Mouse (Mus musculus) myocyte (in vitro differentiated cells): ENCODE measurements around the gene Hectd4.

ENCODE experiments used
- MYOG ChIP-seq, 3 experiments: IDR thresholded peaks; one replicate each; pipeline ENCODE4 v1.6.1; 2011; ENCODE audit warnings: control low read depth in 2 of 3, low read depth in 2 of 3, mild to moderate bottlenecking in 2 of 3; ENCODE audit not compliant: insufficient read length in 2 of 3, control insufficient read depth in 1 of 3, insufficient read depth in 1 of 3
- POLR2A ChIP-seq: IDR thresholded peaks from one replicate; pipeline ENCODE4 v1.6.1; 2011; ENCODE audit warnings: low read depth, mild to moderate bottlenecking, control low read depth, moderate library complexity; ENCODE audit not compliant: insufficient read length
- POLR2AphosphoS2 ChIP-seq: IDR thresholded peaks from one replicate; pipeline ENCODE4 v1.6.1; 2011; ENCODE audit warnings: low read depth, control low read depth; ENCODE audit not compliant: insufficient read length

DNA sequence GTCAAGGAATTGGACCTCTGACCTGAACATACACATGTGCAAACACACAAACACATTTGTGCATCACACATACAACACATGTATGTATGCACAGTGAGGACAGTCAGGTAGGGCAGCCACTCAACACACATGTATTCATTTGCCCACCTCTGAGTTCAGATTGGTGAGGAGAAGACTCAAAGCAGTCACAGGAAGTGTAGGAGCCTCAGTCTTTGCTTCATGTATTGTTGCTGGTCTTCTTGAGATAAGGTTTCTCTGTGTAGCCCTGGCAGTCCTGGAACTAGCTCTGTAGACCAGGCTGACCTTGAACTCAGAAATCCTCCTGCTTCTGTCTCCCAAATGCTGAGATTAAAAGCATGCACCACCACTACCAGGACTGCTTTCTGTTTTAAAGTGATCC, 21.2 kb downstream of the Hectd4 start:
- no peak for TF ChIP-seq POLR2A
- TF ChIP-seq MYOG (IDR thresholded peaks at IDR 0.05; ENCODE audit: control insufficient read depth in 1 of 3, insufficient read depth in 1 of 3, insufficient read length in 2 of 3, low read depth in 2 of 3): no peak
- no peak for TF ChIP-seq POLR2AphosphoS2
